Mouse (Mus musculus): Measurements from ENCODE around the gene Syt2. TPM values are rescaled to one million over a fixed set of nuclear protein-coding genes. Genes with fewer than 3 reads are reported as not detected.

Syt2 gene
- polyA plus RNA-seq, 1 experiment from 2014 or later: 0.80 TPM

DNA sequence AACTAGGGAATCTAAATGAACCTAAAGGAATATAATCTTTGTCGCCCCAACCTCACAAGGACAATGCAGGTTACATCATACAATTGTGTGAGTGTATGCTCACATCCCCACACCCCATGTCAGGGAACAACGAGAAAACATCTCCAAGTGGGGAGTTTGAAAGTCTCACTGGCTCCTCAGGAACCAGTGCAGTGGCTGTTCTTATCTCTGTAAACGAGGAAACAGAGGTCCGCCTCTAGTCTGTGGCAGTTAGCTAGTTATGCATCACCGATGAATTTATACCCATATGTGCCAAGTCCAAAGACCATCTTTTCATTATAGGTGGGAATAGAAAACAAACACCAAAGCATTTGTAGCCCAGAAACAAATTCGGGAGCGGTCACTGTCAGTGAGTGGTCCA is 115.1 kb downstream of the Syt2 start:
- Histone ChIP-seq H3K4me2 (ENCODE audit: low read depth, low read length) (no peak overlapping the region), H3K27me3 (ENCODE audit: control insufficient read depth, insufficient read depth, low read length) (no peaks in the 10 kb centered on the region), H3K4me3 (ENCODE audit: low read depth, low read length) (no peak overlapping the region), H3K36me3 (replicated peaks; ENCODE audit: control insufficient read depth, insufficient read depth, low read depth, low read length) (no peaks in the 10 kb centered on the region), H3K9ac (replicated peaks; ENCODE audit: low read length) (no peak overlapping the region), H3K9me3 (replicated peaks; ENCODE audit: control insufficient read depth, low read length) (no peaks in the 10 kb centered on the region), H3K4me1 (ENCODE audit: control insufficient read depth, insufficient read depth, low read length) (no peaks in the 10 kb centered on the region), H3K27ac (replicated peaks; ENCODE audit: low read depth, low read length) (no peak overlapping the region)
- DNase-seq (ENCODE audit: low spot score) (no peak), ATAC-seq (replicated peaks; ENCODE audit: insufficient number of reproducible peaks, low FRiP score, low TSS enrichment, low read depth) (no peak)
- 89% methylated on average over 7 of the region's 7 CpGs for WGBS

DNA sequence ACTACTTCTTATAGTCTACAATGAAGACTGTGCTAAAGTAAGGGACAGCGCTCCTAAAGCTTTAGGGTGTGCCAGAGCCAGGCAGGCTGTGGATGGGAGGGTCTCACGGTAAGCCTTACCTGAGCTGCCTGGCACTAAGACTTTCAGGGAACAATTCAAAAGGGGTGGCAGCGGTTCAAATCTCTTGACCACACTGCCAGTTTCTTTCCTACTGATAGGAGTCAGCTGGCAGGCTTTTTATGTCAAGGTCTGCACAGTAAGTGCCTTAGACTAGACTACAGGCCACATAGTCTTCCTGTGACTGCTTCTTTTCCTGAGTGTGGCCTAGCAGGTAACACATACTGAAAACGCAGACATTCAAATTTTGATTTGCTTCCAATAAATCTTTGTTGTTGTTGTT is 116.8 kb downstream of the Syt2 start:
- no peaks in the 10 kb centered on the region for H3K27me3 ChIP-seq (ENCODE audit: control insufficient read depth, insufficient read depth, low read length)
- 95% methylated on average over 4 of the region's 4 CpGs for WGBS
- H3K27ac ChIP-seq (replicated peaks; ENCODE audit: low read depth, low read length): no peak overlapping the region
- H3K9ac ChIP-seq (replicated peaks; ENCODE audit: low read length): no peak overlapping the region
- no peak overlapping the region for H3K4me2 ChIP-seq (ENCODE audit: low read depth, low read length)
- no peak overlapping the region for H3K4me3 ChIP-seq (ENCODE audit: low read depth, low read length)
- peaks cover 4% of the 10 kb centered on the region; the same call in 1 of the 2 replicates for H3K4me1 ChIP-seq (ENCODE audit: control insufficient read depth, insufficient read depth, low read length)
- ATAC-seq (replicated peaks; ENCODE audit: insufficient number of reproducible peaks, low FRiP score, low TSS enrichment, low read depth): no peak
- DNase-seq (ENCODE audit: low spot score): no peak
- H3K9me3 ChIP-seq (replicated peaks; ENCODE audit: control insufficient read depth, low read length): no peaks in the 10 kb centered on the region
- H3K36me3 ChIP-seq (replicated peaks; ENCODE audit: control insufficient read depth, insufficient read depth, low read depth, low read length): no peaks in the 10 kb centered on the region; the same call in 1 of the 2 replicates

DNA sequence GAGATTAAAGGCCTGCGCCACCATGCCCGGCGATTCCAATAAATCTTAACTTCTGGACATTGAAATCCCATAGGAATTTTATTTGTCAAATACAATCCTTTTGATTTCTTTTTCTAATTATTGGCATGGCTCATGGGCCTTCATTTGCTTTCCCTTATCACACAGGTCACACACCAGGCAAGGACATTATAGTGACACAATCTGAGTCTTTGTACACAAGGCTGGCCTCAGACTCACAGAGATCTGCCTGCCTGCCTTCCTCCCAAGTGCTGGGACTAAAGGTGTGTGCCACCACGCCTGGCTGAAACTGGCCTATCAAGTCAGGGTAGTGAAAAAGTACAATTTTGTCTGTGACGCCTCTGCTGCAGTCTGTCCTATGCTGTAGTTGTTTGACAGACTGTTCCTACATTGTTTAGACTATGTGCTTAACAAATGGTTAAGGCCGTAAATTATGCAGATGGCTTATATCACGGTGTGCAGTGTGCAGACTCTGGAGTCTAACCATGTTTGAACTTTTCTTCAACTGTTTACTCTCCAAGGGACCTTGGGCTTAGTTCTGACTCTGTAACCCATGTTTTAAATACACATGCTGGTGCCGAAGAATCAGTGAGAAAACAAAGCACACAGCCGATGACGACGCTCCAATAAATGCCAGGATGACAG is 117.4 kb downstream of the Syt2 start:
- H3K27ac ChIP-seq (replicated peaks; ENCODE audit: low read depth, low read length): no peak overlapping the region
- H3K4me1 ChIP-seq (ENCODE audit: control insufficient read depth, insufficient read depth, low read length): peaks cover 4% of the 10 kb centered on the region; the same call in 1 of the 2 replicates
- ATAC-seq (replicated peaks; ENCODE audit: insufficient number of reproducible peaks, low FRiP score, low TSS enrichment, low read depth) (no peak), DNase-seq (ENCODE audit: low spot score) (no peak)
- 85% methylated on average over 11 of the region's 11 CpGs for WGBS
- H3K4me3 ChIP-seq (ENCODE audit: low read depth, low read length): no peak overlapping the region
- no peaks in the 10 kb centered on the region; the same call in 1 of the 2 replicates for H3K36me3 ChIP-seq (replicated peaks; ENCODE audit: control insufficient read depth, insufficient read depth, low read depth, low read length)
- no peaks in the 10 kb centered on the region for H3K9me3 ChIP-seq (replicated peaks; ENCODE audit: control insufficient read depth, low read length)
- H3K9ac ChIP-seq (replicated peaks; ENCODE audit: low read length): no peak overlapping the region
- H3K27me3 ChIP-seq (ENCODE audit: control insufficient read depth, insufficient read depth, low read length): no peaks in the 10 kb centered on the region
- H3K4me2 ChIP-seq (ENCODE audit: low read depth, low read length): no peak overlapping the region

DNA sequence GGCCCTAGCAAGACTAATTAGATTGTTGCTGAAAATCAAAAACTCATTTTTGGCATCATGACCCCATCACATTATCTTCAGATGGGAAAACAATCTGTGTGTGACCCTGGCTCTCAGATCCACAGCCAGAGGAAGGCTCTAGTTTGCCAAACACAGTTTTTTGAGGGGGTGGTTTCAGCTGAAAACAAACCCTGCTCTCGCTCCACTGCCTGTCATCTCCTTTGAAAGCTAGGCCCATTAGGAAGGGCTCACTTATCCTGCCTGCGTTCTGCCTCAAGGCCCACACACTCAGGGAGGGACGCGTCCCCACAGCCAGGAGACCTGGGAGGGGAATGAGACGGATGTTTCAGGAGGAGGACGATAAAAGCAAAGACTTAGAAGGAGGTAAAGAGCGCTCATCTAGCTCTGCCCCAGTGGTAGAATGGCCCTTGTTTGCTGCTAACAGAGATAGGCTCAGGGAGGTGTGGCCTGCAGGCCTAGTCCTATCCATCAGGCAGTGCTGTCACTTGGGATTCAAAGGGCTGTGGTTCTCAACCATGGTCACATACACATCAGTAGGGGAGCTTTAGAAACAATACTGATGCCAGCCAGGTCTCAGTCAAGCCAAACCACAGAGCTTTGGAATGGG is 118.5 kb downstream of the Syt2 start:
- H3K9ac ChIP-seq (replicated peaks; ENCODE audit: low read length): no peak overlapping the region
- 54% methylated on average over 7 of the region's 7 CpGs for WGBS
- H3K4me3 ChIP-seq (ENCODE audit: low read depth, low read length): no peak overlapping the region
- no peak overlapping the region for H3K27ac ChIP-seq (replicated peaks; ENCODE audit: low read depth, low read length)
- DNase-seq (ENCODE audit: low spot score): no peak
- H3K27me3 ChIP-seq (ENCODE audit: control insufficient read depth, insufficient read depth, low read length): no peaks in the 10 kb centered on the region
- no peaks in the 10 kb centered on the region for H3K9me3 ChIP-seq (replicated peaks; ENCODE audit: control insufficient read depth, low read length)
- no peak overlapping the region for H3K4me2 ChIP-seq (ENCODE audit: low read depth, low read length)
- no peak for ATAC-seq (replicated peaks; ENCODE audit: insufficient number of reproducible peaks, low FRiP score, low TSS enrichment, low read depth)
- H3K4me1 ChIP-seq (ENCODE audit: control insufficient read depth, insufficient read depth, low read length): peaks cover 4% of the 10 kb centered on the region; the same call in 1 of the 2 replicates
- no peaks in the 10 kb centered on the region; the same call in 1 of the 2 replicates for H3K36me3 ChIP-seq (replicated peaks; ENCODE audit: control insufficient read depth, insufficient read depth, low read depth, low read length)

DNA sequence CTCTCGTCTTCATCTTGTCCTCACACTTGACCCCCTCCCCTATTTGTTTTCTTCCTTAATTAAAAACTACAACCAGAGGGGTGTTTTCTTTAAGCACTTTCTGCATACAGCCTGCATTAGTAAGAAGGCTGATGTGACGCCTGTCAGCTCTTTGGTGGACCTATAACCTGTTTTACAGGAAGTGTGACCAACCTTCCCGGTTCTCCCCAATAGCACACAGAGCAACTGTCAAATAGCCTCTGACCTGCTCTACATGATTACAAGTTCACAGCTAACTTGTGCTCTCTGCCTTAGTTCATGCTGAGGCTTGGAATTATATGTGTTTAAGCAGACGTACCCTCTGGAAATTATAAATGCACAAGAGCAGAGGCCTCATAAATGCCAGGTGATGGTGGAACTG is 120.0 kb downstream of the Syt2 start:
- Histone ChIP-seq H3K36me3 (replicated peaks; ENCODE audit: control insufficient read depth, insufficient read depth, low read depth, low read length) (no peaks in the 10 kb centered on the region; the same call in 1 of the 2 replicates), H3K4me1 (ENCODE audit: control insufficient read depth, insufficient read depth, low read length) (peaks cover 4% of the 10 kb centered on the region; the same call in 1 of the 2 replicates), H3K27me3 (ENCODE audit: control insufficient read depth, insufficient read depth, low read length) (no peaks in the 10 kb centered on the region), H3K27ac (replicated peaks; ENCODE audit: low read depth, low read length) (no peak overlapping the region), H3K4me3 (ENCODE audit: low read depth, low read length) (no peak overlapping the region), H3K4me2 (ENCODE audit: low read depth, low read length) (no peak overlapping the region), H3K9me3 (replicated peaks; ENCODE audit: control insufficient read depth, low read length) (no peaks in the 10 kb centered on the region), H3K9ac (replicated peaks; ENCODE audit: low read length) (no peak overlapping the region)
- DNase-seq (ENCODE audit: low spot score): no peak
- no peak for ATAC-seq (replicated peaks; ENCODE audit: insufficient number of reproducible peaks, low FRiP score, low TSS enrichment, low read depth)
- 79% methylated on average over 4 of the region's 4 CpGs for WGBS

DNA sequence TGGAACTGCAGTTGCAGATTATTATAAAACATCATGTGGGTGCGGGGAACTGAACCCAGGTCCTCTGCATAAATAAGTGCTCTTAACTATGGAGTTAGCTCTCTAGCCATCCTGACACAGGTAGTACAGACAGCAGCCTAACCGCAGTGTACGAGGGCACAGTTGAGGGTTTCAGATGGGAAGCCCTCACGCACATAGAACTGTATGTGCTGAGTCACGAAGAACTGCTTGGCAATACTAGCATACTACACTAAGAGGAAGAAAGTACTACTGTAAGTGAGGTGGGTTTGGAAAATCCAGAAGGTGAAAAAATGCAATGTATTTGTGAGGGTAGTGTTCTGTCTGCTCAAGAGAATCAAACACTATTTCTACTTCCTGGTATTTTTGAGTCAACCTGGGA is 123.8 kb downstream of the Syt2 start:
- H3K4me2 ChIP-seq (ENCODE audit: low read depth, low read length): no peak overlapping the region
- H3K27me3 ChIP-seq (ENCODE audit: control insufficient read depth, insufficient read depth, low read length): no peaks in the 10 kb centered on the region
- no peaks in the 10 kb centered on the region; the same call in 1 of the 2 replicates for H3K36me3 ChIP-seq (replicated peaks; ENCODE audit: control insufficient read depth, insufficient read depth, low read depth, low read length)
- ATAC-seq (replicated peaks; ENCODE audit: insufficient number of reproducible peaks, low FRiP score, low TSS enrichment, low read depth) (no peak), DNase-seq (ENCODE audit: low spot score) (no peak)
- peaks cover 8% of the 10 kb centered on the region for H3K4me1 ChIP-seq (ENCODE audit: control insufficient read depth, insufficient read depth, low read length)
- H3K9ac ChIP-seq (replicated peaks; ENCODE audit: low read length): no peak overlapping the region
- no peaks in the 10 kb centered on the region for H3K9me3 ChIP-seq (replicated peaks; ENCODE audit: control insufficient read depth, low read length)
- H3K4me3 ChIP-seq (ENCODE audit: low read depth, low read length): no peak overlapping the region
- WGBS: 95% methylated on average over 5 of the region's 5 CpGs
- no peak overlapping the region for H3K27ac ChIP-seq (replicated peaks; ENCODE audit: low read depth, low read length)

DNA sequence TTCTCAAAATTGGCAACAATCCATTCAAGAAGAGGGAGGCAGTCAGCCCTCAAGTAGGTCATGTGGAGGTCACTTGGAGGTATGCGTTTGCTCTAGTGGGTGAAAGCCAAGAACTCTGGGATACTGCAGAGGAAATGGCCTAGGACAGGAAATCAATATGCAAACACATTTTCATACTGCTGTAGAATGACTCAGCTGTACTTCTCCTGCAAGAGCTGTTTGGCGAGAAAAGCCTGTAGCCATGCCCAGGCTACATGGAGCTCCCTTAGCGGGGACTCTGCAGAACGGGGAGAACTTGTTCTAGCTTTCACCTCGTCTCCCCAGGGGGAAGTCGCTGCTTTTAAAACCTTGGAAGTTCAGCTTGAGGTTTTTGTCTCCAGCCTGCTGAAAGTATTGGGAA is 124.9 kb downstream of the Syt2 start:
- DNase-seq (ENCODE audit: low spot score): no peak
- no peak overlapping the region for H3K4me3 ChIP-seq (ENCODE audit: low read depth, low read length)
- no peak overlapping the region for H3K9ac ChIP-seq (replicated peaks; ENCODE audit: low read length)
- H3K27me3 ChIP-seq (ENCODE audit: control insufficient read depth, insufficient read depth, low read length): no peaks in the 10 kb centered on the region
- no peak overlapping the region for H3K27ac ChIP-seq (replicated peaks; ENCODE audit: low read depth, low read length)
- no peak for ATAC-seq (replicated peaks; ENCODE audit: insufficient number of reproducible peaks, low FRiP score, low TSS enrichment, low read depth)
- peaks cover 8% of the 10 kb centered on the region for H3K4me1 ChIP-seq (ENCODE audit: control insufficient read depth, insufficient read depth, low read length)
- H3K4me2 ChIP-seq (ENCODE audit: low read depth, low read length): no peak overlapping the region
- no peaks in the 10 kb centered on the region; the same call in 1 of the 2 replicates for H3K36me3 ChIP-seq (replicated peaks; ENCODE audit: control insufficient read depth, insufficient read depth, low read depth, low read length)
- 79% methylated on average over 6 of the region's 6 CpGs for WGBS
- no peaks in the 10 kb centered on the region for H3K9me3 ChIP-seq (replicated peaks; ENCODE audit: control insufficient read depth, low read length)

DNA sequence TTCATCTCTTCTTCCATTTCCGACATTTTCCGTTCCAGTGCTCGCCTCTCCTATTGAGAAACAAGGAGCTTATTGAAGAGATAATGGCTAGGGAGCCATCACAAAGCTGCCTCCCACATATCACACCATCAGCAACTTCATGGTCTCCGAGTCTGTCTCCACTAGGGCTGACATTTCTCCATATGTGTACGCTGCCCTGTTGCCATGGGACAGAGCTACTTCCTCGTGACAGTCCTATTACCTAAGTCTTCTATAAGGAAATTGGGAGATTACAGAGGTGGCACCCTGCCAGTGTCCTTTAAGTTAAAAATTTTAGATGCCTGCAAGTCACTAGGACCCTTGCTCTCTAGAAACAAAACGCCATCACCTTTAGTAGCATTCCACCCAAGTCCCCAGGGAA is 125.5 kb downstream of the Syt2 start:
- ATAC-seq (replicated peaks; ENCODE audit: insufficient number of reproducible peaks, low FRiP score, low TSS enrichment, low read depth) (no peak), DNase-seq (ENCODE audit: low spot score) (no peak)
- H3K4me2 ChIP-seq (ENCODE audit: low read depth, low read length): no peak overlapping the region
- no peak overlapping the region for H3K27ac ChIP-seq (replicated peaks; ENCODE audit: low read depth, low read length)
- no peak overlapping the region for H3K9ac ChIP-seq (replicated peaks; ENCODE audit: low read length)
- H3K9me3 ChIP-seq (replicated peaks; ENCODE audit: control insufficient read depth, low read length): no peaks in the 10 kb centered on the region
- no peaks in the 10 kb centered on the region; the same call in 1 of the 2 replicates for H3K36me3 ChIP-seq (replicated peaks; ENCODE audit: control insufficient read depth, insufficient read depth, low read depth, low read length)
- H3K27me3 ChIP-seq (ENCODE audit: control insufficient read depth, insufficient read depth, low read length): no peaks in the 10 kb centered on the region
- H3K4me3 ChIP-seq (ENCODE audit: low read depth, low read length): no peak overlapping the region
- WGBS: 91% methylated on average over 7 of the region's 7 CpGs
- H3K4me1 ChIP-seq (ENCODE audit: control insufficient read depth, insufficient read depth, low read length): peaks cover 8% of the 10 kb centered on the region
